Mouse (Mus musculus) heart, adult 2 months (tissue): ENCODE data around the gene Zc3h8.

Source experiments
- CTCF ChIP-seq: fragments of 200-600 bp; IDR thresholded peaks from 2 replicates; pipeline ENCODE4 v1.8.1; 2022; ENCODE audit warnings: antibody characterized with exemption, mild to moderate bottlenecking, moderate library complexity
- EP300 ChIP-seq: fragments of 200-500 bp; IDR thresholded peaks from 2 replicates; pipeline ENCODE4 v1.6.1; 2011; ENCODE audit warnings: low read depth, low read length, control low read depth; ENCODE audit not compliant: insufficient read depth
- POLR2A ChIP-seq: fragments of 200-500 bp; IDR thresholded peaks from 2 replicates; pipeline ENCODE4 v1.6.1; 2011; ENCODE audit warnings: mild to moderate bottlenecking, low read depth, low read length, control low read depth; ENCODE audit not compliant: insufficient read depth

DNA sequence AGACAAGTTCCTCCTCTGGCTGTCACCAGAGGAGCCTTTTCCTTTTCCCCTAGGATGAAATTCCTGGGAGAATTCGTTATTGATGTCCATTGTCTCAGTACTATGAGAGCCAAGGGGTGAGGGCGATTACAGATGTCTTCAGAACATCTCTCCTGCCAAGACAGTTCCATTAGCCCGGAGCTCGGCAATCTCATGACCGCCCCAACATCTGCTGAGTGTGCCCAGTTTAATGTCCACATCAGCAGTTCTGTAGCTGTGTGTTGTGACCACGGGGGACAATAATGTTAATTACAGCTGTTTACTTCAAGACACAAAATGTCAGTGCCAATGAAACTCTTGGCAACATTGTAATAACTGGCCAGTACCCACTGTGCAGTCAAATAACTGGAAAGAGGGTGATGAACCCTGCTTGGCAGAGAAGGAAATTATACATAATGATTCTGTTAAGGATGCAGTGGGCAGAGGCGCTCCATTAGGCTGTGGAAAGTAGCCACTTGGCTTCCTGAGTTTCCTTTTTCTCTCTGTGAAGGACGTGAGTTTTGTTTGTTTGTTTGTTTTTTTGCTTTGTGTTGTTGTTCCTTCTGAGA, 58.6 kb downstream of the Zc3h8 start:
- TF ChIP-seq CTCF (no peak), POLR2A (no peak), EP300 (no peak)
